Mouse (Mus musculus) embryonic fibroblast, embryonic 13.5 days (primary cell): ENCODE measurements at regions not wholly inside any gene's neighbourhood (a gene's known extent, or its start where the extent isn't known, plus 50 kb on each side); places are given as distances from the start of the nearest gene placed in this dataset.

Source experiments
- H3K27ac ChIP-seq: 2 replicates; pipeline ENCODE4 v1.5.1; 2012; ENCODE audit warnings: low read length, control low read depth, inconsistent platforms; ENCODE audit not compliant: insufficient read depth
- H3K4me1 ChIP-seq: 2 replicates; pipeline ENCODE4 v1.6.1; 2011; ENCODE audit warnings: low read length; ENCODE audit not compliant: control insufficient read depth, insufficient read depth
- H3K4me3 ChIP-seq: 2 replicates; pipeline ENCODE4 v1.5.1; 2011; ENCODE audit warnings: mild to moderate bottlenecking, control low read depth, low read length; ENCODE audit not compliant: insufficient read depth
- CTCF ChIP-seq: IDR thresholded peaks from 2 replicates; pipeline ENCODE4 v1.5.1; 2011; ENCODE audit warnings: mild to moderate bottlenecking, control low read depth, low read length, moderate library complexity, borderline replicate concordance; ENCODE audit not compliant: insufficient read depth
- POLR2A ChIP-seq: IDR thresholded peaks from 2 replicates; pipeline ENCODE4 v1.6.1; 2011; ENCODE audit warnings: low read depth, mild to moderate bottlenecking, control low read depth, low read length, moderate library complexity

- TF ChIP-seq CTCF (no peak), POLR2A (no peak)
- H3K27ac ChIP-seq, result no peak overlapping the region
- no peak overlapping the region for H3K4me3 ChIP-seq
- no peaks in the 10 kb centered on the region for H3K4me1 ChIP-seq
These were observed 225.6 kb downstream of the Mbnl1 start for GRCm38 (mm10) chr3:60698189-60698588.

- Histone ChIP-seq H3K27ac (peak overlapping the region; percentile 7; the same call in 1 of the 2 replicates), H3K4me1 (peaks cover 2% of the 10 kb centered on the region; the same call in 1 of the 2 replicates), H3K4me3 (no peak overlapping the region)
- TF ChIP-seq CTCF (no peak), POLR2A (no peak)
These were observed 234.5 kb downstream of the Mbnl1 start for GRCm38 (mm10) chr3:60707139-60707538.

GRCm38 (mm10) chr3:60712896-60713295 is 240.3 kb downstream of the Mbnl1 start:
- H3K4me3 ChIP-seq, result no peak overlapping the region
- H3K27ac ChIP-seq, result no peak overlapping the region
- H3K4me1 ChIP-seq, result no peaks in the 10 kb centered on the region
- TF ChIP-seq POLR2A (no peak), CTCF (no peak)

GRCm38 (mm10) chr3:60720322-60720721 is 247.7 kb downstream of the Mbnl1 start:
- no peak for TF ChIP-seq POLR2A
- no peak for TF ChIP-seq CTCF
- H3K27ac ChIP-seq, result no peak overlapping the region
- H3K4me1 ChIP-seq, result no peaks in the 10 kb centered on the region
- no peak overlapping the region for H3K4me3 ChIP-seq

GRCm38 (mm10) chr3:60731331-60731730 is 258.7 kb downstream of the Mbnl1 start:
- Histone ChIP-seq H3K4me3 (no peak overlapping the region), H3K4me1 (no peaks in the 10 kb centered on the region), H3K27ac (no peak overlapping the region)
- TF ChIP-seq CTCF (no peak), POLR2A (no peak)

DNA sequence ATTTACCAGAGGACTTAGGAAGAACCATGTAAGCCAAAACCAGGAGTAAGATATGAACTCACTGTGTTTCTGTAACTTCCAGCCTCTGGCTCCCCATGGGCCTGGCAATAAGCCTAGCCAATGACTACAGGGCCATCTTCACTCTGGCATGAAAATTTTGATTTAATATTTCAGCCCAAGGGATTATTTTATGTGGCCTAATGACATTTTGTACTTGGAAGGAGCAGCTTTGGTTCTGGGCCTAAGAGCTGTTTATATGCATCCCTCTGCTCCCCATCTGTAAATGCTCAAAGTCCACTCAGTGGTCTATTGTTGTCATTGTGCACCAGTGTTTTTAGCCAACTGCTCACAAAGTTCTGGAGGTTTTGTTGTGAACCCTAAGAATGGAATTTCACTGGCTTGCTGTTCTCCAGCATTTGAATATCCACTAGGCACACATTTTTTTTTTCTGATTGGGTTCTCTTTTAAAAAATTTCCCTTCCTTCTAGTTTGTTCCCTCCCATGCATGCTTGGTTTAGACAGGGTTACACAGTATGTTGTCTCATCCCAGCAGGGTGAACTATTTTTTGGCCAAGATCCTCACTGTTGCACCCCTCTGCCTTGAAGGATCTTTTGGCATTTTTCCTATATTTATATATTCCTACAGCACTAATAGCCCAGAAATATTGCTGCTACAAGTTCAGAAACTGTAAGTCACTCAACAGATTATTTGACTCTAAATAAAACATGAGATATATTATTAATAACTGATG is 261.9 kb upstream of the P2ry1 start:
- no peak for TF ChIP-seq POLR2A
- TF ChIP-seq CTCF, result no peak
- Histone ChIP-seq H3K27ac (no peak overlapping the region), H3K4me3 (no peak overlapping the region), H3K4me1 (no peaks in the 10 kb centered on the region)

DNA sequence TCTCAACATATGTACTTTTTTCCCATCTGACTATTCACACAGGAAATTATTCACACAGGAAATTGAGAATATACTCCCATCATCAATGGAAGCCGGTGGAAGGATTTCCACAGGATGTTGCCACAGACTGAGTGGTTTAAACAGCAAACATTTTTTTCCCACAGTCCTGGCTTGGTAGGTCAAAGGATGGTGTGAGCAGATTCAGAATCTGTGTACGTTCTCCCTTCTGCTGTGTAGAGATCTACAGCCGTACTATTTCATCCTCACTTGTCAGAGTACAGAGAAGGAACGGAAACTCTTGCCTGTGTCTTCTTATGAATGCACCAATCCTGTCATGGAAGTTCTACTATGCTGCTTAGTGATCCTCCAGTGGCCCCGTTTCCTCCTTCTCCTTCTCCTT is 261.2 kb upstream of the P2ry1 start:
- H3K4me1 ChIP-seq, result no peaks in the 10 kb centered on the region
- H3K4me3 ChIP-seq, result no peak overlapping the region
- TF ChIP-seq POLR2A (no peak), CTCF (no peak)
- H3K27ac ChIP-seq, result no peak overlapping the region

GRCm38 (mm10) chr3:60742232-60742631 is 260.4 kb upstream of the P2ry1 start:
- Histone ChIP-seq H3K27ac (no peak overlapping the region), H3K4me3 (no peak overlapping the region), H3K4me1 (no peaks in the 10 kb centered on the region)
- TF ChIP-seq POLR2A, result no peak
- no peak for TF ChIP-seq CTCF

- Histone ChIP-seq H3K4me1 (no peaks in the 10 kb centered on the region), H3K27ac (no peak overlapping the region), H3K4me3 (no peak overlapping the region)
- TF ChIP-seq CTCF (no peak), POLR2A (no peak)
These were observed 257.5 kb upstream of the P2ry1 start for GRCm38 (mm10) chr3:60745075-60745474.

- no peak overlapping the region for H3K27ac ChIP-seq
- H3K4me1 ChIP-seq, result peaks cover 5% of the 10 kb centered on the region
- TF ChIP-seq CTCF, result no peak
- no peak for TF ChIP-seq POLR2A
- H3K4me3 ChIP-seq, result no peak overlapping the region
These were observed 244.0 kb upstream of the P2ry1 start for GRCm38 (mm10) chr3:60758568-60758967.

GRCm38 (mm10) chr3:60759046-60759445 is 243.5 kb upstream of the P2ry1 start:
- Histone ChIP-seq H3K4me1 (peaks cover 5% of the 10 kb centered on the region), H3K27ac (no peak overlapping the region), H3K4me3 (no peak overlapping the region)
- TF ChIP-seq POLR2A (no peak), CTCF (no peak)
